Mouse (Mus musculus) WW6 (cell line): ENCODE data around the gene Fam20c.

ENCODE experiments used
- DNase-seq: peaks from one replicate; pipeline ENCODE4 v3.0.0-alpha.2; 2013; ENCODE audit warnings: low read depth, low spot score

The Fam20c gene

DNA sequence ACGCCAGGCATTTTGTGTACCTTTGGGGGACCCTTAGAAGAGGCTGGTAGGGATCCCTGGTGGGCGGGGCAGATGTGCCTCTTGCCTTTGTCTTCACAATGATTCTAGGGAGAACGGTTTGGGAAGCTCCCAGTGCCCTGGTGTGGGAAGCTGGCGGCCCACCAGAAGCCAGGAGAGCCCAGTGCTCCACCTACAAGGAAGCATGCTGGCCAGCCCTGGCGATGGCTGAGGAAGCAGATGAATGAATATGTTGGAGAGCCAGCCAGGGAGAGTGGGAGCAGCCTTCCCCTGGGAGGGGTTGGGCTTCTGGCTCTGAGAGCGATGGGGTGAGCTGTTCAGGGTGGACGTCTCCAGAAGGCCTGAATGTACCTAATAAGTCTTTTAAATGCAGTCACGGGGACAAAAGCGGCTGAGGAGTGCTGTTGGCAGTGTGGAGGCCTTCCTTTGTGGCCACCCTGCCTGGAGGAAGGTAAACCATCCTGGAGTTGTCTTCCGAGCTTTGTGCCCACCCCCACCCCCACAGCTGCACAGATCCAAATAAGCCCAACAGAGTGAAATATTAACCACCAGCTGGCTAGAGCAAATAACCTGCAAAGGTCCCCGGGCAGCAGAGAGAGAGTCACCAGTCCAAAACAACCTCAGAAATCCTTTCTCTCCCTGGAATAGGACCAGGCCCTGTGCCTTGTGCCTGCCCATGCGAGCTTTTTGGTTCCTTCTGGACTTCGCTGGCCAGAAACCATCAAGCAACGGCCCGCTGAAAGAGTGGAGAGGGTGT is 2.2 kb downstream of the Fam20c start:
- DNase-seq: no peak

DNA sequence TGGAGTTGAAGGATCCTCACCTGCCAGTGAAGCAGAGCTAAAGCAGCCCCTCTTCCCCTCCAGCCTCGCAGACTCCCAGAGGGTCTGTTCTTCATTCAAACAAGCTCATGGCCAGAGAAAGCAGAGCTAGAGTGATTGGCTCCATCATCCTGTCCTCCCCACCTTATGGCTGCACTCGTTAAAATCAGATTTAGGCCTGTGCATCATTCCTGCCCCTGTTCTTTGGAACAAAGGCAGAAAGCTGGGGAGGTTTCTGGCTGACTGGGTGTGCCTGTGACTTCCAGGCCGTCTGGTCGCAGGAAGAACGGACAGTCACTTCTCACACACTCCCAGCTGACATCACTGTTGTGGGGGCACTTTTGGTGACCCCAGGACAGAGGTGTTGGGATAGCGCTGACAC is 2.8 kb downstream of the Fam20c start:
- no peak for DNase-seq

DNA sequence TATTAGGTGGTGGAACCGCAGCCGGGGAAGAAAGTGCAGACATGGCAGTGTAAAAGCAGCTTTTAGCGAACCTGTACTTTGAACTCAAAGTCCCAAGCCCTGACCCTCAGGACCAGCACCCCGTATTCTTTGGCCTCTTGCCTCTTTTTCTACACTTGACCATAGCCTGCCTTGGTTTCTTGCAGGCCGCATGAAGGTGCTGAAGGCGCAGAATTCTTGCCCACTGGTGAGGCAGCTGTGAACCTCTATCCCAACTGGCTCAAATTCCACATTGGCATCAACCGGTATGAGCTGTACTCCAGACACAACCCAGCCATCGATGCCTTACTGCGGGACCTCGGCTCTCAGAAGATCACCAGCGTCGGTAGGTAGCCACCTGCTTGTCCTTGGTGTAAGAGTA is 3.3 kb downstream of the Fam20c start:
- no peak for DNase-seq

DNA sequence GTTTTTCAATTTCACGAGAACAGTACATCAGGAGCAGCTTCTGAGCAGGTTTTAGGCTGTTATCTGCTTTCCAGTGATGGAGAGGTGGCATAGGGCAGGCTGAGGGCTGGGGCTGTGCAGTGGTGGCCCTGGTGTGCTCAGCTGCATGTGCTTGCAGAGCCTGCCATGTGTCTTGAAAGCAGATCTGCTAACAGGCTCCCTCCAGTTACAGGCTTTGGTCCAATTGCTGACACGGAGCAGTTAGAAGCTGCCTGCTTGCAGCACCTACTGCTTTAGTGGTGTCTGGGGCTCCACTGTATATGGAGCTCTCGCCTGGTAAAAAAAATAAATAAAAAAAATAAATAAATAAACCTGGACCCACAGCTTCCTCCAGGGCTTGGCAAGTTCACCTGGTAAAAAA is 4.2 kb downstream of the Fam20c start:
- no peak for DNase-seq

DNA sequence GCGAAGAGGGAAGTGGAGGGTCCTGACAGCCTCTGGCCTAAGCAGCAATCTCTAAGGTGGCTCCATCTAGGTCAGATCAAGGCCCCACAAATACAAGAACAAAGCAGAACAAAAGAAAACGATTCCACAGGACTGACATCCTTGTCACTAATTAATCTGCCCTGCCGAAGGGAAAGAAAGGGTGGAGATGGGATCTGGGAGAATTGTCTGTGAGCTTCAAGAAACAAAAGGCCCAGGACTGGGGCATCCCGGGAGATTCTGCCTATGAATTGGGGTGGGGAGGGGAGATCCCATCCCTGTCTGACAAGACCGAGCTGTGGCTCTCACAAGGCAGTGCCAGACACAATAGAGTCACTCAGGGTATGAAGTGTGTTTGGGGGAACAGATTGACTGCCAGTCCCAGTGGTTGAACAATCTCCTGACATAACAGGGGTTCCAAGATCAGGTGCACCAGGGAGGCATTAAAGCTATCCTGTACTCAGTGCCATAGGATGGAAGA is 7.6 kb downstream of the Fam20c start:
- no peak for DNase-seq

DNA sequence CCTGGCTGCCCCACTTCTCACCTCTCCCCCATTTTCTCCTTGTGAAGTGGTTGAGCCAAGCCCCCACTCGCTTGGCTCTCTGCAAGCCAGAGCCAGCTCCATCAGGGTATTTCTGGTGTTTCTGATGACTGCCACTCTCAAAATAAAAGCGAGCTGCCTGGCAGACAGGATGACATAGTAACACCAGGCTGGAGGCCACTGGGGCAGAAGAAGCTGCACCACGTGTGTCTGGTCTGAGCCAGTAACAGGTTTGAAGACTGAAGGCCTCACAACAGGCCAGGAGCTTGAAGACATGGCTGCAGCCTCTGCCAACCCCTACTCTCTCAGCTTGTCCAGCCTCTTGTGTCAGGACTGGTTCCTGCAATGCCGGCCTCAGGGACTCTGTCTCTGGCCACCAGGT is 8.0 kb downstream of the Fam20c start:
- no peak for DNase-seq

DNA sequence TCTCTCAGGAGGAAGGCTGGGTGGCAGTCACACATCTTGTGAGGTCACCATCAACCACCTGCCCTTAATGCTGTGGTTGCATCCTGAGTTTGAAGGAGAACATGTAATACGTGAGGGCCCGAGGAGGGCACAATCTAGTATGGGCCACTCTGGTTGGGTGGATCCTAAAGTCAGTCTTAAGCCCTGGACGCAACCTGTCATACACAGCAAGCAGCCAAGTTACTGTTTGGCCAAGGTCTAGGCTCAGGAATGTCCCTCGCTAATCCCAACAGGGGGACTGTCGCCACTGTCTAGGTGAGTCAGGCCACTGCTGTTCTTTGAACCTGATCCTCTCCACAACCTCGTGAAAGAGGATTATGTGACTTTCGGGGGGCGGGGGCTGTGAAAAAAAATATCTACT is 10.3 kb downstream of the Fam20c start:
- DNase-seq: no peak

DNA sequence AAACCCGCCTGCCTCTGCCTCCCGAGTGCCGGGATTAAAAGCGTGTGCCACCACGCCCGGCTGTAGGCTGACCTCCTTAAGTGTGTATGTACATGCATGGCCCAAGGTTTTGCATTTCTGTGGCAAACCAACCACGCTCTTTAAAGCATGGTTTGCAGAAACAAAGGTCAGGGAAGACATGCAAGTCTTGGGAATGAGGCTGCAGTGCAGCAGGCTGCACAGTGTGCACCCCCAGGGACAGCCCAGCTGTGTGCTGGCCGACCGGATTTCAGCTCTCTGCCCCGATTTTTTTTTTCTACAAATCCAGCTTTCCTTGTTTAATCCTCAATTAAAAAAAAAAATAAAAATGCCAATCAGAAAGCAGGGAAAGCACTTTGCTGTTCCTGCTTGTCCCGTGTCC is 13.3 kb downstream of the Fam20c start:
- no peak for DNase-seq

DNA sequence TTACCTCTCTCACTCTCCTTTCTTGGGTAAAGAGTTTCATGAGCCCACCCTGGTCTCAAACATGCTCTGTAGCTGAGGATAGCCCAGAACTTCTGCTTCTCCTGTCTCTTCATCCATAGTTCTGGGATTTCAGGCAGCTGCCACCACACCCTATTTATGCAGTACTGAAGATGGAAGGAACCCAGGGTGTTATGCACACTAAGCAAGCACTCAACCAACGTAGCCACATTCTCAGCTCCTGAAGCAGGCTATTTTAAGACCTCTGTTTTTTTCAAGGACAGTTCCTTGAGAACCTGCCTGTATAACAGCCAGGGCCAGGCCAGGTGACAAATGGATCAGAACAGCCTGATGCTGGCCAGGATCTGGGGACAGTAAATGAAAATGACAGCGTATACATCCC is 14.4 kb downstream of the Fam20c start:
- DNase-seq: no peak

DNA sequence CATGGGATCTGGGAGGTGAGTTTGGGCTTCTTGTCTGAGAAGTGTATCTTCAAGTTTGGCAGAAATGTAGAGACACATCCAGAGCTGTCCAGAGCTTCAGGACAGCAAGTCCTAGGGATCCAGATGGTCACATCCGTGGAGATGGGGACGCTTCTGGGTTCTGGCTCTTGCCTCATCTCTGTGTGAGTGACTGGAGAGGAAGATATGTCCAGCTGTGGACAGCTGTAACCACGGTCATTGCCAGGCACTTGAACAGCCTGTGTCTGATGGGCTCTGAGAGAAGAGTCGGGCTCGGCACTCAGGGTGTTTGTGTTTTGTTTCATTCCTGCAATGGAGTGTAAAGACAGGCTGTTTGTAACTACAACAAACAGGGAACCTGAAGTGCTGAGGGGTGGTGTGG is 14.8 kb downstream of the Fam20c start:
- no peak for DNase-seq

DNA sequence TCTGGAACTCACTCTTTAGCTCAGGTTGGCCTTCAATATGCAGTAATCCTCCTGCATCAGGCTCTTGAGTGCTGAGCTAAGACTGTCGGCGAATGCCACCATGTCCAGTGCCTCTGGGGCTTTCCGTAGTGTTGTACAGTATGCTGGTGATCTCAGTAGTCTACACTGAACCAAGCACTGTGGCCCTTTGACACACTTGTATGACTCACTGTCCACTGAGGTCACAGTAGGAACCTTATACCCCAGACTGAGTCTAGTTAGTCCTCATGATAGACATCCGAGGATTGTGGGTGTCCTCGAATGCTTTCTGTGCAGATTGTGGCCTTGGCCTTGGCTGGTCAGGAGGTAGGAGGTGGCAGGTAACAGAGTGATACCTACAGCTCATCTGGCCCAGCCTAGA is 20.8 kb downstream of the Fam20c start:
- DNase-seq: no peak

DNA sequence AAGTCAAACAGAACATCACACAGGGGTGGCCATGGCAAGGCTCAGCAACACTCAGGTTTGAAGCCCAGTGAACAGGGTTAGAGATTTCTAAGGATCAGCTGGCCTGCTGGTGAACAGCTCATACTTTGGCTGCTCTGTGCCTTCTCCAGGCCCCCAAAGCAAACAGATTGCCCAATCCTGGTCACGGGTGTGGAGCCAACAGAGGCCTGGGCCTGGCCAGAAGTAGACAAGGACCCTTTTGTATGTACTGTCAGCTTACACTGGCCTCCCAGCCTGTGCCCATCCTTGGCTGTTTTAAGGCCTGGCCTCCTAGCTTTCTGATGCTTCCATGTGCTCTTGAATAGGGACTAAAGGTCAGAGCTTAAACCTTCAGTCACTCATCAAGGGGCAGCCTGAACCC is 22.0 kb downstream of the Fam20c start:
- no peak for DNase-seq

DNA sequence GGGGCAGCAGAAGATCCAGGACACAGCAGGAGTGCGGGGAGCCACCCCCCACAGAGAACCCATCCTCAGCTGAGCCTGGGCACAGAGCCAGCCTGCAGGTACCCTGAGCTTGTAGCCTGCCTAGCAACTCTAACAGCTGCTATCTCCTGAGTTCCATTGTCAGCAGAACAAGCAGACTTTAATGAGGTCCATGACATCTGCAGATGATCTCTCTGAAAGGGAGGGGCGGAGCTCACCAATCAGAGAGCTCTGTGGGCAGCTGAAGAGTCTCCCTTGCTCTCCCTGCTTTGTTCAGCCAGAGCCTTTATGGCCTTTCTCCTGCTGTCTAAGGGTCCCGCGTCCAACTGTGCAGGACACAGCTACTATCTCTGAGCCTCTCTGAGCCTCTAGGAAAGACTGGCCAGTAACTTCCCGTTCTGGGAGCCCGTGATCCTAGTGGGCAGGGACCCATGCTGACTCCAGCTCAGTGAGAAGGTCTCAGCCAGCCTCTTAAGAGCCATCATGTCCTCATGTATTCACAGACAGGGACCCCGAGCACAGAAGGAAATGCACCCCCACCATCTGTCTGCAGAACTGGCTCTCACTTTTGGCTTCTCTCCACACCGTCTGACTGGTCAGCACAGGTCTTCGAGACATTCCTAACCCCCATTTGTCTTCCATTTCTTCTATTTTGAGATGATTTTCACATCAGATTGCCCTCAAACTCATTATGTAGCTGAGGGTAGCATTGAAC is 24.6 kb downstream of the Fam20c start:
- DNase-seq: no peak

DNA sequence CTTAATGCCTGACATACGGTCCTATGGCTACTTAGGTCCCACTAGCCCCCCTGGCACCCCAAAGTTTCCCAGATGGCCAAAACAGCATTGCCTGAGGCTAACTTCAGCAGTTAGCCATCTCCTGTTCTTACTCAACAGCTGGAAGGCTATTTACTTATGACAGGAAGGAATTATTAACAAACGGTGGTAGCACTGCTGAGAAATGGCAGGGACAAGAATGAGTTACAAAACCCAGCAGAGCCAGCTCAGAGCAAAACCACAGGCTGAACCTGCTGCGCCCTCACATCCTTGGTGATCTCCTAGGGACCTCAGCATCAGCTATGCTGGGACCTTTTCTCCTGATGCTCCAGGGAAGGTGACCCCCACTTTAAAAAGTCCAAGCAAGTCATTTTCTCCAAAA is 25.3 kb downstream of the Fam20c start:
- DNase-seq: no peak

DNA sequence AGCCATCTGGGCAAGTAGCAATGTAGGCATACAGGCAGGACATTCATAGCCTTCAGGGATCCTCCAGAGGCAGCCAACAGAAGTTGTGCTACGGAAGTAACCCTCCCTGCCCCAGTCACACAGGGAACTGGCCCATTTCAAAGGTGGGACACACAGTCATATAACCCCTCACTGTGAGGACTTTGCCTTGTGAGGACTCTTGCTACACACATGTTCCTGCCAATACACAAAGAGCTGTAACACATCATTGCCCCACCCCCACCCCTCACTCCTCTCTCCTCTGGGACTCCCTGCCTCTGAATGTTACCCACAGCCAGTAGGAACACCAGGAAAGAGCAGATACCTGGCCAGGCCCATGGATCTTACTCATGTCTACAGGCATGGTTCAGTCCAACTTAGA is 28.4 kb downstream of the Fam20c start:
- no peak for DNase-seq

DNA sequence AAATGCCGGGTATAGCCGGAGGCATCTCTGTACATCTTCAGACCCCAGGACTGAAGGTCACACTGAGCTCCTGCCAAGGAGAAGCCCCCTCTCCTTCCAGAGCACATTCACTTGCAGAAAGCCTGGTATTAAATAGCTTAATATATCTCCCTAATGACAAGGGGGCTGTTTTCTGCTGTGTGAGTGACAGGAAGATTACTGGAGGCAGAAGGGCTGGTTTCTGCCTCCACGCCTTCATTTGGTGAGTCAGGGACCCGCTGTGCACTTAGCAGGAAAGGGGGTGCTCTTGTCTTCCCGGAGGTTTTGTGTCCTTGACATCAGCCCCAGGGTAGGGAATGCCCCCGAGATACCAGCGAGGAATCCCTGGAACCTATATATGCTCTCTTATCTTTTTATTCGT is 28.9 kb downstream of the Fam20c start:
- DNase-seq: no peak

DNA sequence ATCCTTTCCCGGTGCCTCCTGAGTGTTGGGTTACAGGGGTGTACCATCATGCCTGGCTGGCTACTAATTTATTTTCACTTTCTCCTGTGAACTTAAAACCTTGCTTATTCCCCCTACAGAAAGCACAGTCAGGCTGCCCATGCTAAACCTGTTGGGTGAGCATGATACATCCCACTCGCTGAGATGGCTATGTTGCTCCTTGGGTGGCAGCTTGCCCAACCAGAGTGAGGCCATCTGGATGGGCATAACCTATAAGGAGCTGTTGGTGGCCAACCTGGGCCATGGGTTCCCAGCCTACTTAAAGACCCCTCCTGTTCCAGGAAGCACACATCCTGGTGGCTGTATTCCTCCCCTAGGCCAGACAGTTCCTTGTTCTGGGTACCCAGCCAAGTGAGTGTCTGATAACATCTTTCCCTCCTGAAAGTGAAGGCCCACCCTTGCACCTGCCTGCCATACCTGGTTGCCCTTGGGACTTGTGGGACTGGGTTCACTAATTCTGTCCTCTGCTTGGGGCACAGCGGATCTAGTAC is 31.7 kb downstream of the Fam20c start:
- DNase-seq: no peak

DNA sequence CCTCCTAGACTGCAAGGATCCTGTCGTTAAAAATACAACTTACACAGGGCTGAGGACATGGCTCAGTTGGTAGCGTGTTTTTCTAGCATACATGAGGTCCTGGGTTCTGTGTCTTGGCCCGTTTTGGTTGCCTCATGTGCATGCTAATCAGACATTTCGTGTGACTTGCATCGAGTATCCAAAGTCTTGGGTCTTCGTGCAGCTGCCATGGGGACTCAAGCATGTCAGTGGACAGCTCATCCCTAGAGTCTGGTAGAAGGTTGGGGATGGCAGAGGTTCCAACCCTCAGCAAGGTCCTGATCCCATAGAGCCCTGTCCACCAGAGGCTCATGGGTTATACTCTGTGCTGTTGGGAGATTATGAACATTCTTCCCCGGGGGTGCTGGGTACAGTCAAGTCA is 33.3 kb downstream of the Fam20c start:
- DNase-seq: no peak

DNA sequence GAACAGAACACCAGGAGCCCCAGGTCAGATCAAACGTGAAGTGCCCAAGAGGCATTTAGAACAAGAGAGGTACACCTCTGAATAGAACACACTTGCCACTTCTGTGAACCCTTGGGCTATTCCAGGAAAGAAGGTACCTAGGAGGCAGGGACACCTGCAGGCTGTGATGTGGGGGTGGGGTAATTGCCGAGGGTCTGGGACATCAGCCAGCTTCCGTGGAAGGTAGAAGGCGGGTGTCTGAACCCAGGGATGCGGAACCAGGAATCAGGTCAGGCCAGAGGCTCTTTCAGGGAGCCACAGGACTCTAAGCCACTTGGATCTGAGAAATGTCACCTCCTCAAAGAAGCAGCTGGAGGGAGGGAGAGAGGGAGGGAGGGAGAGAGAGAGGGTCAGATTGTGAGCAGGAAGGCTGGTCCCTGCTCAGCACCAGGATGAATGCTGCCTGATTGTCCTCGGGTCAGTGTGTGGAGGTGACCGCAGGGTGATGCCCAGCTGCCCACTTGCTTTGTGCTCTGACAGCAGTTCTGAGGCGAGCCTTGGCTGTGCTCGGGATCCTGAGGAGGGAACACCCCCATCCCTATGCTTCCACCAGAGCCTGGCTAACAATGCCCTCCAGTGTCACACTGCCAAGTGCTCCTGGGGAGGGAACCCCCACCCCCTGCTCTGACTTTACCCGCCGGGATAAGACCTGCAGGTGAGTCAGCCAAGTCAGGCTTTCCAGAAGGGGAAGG is 34.3 kb downstream of the Fam20c start:
- no peak for DNase-seq

DNA sequence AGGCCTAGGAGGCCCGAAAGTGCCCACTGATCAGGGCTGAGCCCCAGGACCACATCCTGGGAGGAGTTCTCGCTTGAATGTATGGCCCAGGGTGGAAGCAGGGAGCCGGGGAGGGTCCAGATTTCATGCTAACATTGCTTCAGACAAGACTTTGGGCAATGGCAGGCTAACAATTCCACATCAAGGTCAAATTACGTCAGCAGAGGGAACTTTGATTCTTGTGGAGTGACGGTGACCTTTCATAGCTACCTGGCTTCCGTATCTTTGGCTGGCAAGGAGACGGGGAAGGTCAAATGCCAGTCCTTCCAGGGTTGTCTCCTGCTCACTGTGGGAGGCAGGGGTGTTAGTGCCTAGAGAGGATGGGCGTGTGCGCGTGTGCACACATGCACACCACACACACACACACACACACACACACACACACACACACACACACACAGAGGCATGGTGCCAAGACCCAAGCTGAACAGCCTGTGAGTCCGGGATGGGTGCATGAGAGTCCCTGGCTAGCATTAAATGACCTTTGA is 36.7 kb downstream of the Fam20c start:
- DNase-seq: no peak

DNA sequence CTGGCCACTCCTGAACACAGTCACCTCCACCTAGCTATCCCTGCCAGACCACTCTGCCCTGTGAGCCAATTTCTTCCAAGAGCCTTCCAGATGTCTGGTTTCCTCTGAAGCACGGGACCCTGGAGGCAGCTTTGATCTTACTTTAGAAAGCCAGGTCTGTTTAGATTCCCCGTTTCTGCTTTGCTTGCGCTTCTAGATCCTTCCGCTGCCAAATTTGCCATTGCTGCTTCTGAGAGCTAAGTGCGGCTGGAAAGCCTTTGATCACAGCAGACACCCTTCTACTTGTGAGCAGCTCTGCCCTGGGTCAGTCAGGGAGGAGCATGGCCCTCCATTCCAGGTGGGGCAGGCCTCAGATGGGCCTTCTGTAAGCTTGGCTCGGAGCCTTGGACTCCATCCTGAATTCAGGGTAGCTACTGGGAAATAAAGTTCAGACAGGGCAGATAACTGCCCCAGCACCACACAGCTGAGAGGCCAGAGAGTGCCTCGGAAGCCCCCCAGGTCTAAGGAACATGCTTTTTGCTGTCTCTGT is 47.3 kb downstream of the Fam20c start:
- no peak for DNase-seq

DNA sequence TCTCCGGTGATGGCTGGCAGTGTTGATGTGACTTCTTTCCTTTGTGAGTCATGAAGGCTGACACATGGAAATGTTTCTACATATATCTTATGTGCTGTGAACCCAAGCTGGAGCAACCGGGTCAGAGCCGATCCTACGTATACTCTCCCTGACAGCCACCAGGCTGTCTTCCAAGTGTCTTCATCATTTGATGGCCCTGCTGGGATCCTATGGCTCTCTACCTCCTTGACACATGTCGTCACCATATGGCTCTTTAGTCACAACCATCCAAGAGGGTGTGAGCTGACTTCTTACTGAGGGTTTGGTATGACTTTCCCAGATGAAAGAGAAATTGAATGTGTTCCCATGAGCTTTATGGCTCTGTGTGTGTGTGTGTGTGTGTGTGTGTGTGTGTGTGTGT is 50.0 kb downstream of the Fam20c start:
- no peak for DNase-seq
